Mouse (Mus musculus) ovary, postnatal 14 days (tissue): ENCODE data around the gene Dpm2.

Experiments used
- DNase-seq: peaks from one replicate; pipeline ENCODE4 v3.0.0; 2022; ENCODE audit warnings: low spot score

Dpm2 gene

DNA sequence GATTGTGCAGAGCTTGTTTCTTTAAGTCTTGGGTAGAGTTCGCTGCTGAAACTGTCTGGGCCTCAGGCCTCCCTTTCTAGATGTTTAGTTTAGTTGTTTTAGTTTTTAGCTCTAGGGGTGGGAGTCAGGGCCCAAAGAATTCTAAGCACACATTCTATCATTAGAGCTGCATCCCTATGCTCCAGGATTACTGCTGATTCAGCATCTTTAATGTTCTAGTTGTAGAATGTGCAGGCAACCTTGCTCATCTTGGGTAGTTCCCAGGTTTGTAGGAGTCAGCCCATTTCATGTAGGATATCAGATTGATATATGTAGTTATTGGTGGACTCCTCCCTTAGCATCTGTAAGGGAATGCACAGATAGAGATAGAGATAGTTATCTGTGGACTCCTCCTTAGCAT lies 46.5 kb downstream of the Dpm2 start:
- DNase-seq, result no peak

DNA sequence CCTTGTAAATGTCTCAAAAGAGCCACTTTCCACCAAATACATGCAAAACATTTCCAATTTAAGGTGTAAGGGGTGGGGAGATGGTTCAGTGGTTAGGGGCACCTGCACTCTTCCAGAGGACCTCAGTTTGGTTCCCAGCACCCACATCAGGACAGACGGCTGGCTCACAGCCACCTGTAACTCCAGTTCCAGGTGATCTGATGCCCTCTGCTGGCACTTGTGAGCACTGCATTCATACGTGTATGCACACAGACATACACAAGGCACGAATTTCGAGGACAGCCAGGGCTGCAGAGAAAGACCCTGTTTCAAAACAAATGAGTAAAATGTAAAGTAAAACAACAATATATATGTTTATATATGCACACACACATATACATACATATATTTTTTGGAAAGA lies 46.9 kb downstream of the Dpm2 start:
- no peak for DNase-seq

DNA sequence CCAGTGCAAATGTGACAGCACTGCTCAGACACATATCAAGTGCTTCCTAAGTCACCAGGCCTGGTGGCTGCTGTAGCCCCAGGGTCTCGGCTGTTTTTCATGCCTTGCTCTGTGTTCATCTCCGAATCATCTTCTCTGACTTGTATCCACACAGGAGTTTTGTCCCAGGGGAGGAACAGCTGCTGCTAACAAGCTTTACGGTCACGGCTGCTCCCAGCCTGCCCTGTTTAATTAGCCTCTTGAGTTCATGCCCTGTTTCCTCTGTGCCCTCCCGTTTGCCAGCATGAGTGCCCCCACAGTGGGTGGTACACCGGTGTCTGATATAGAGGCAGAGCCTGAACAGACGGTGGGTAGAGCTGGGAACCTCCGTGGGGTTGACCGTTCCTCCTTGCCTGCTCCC lies 47.4 kb downstream of the Dpm2 start:
- DNase-seq, result no peak

DNA sequence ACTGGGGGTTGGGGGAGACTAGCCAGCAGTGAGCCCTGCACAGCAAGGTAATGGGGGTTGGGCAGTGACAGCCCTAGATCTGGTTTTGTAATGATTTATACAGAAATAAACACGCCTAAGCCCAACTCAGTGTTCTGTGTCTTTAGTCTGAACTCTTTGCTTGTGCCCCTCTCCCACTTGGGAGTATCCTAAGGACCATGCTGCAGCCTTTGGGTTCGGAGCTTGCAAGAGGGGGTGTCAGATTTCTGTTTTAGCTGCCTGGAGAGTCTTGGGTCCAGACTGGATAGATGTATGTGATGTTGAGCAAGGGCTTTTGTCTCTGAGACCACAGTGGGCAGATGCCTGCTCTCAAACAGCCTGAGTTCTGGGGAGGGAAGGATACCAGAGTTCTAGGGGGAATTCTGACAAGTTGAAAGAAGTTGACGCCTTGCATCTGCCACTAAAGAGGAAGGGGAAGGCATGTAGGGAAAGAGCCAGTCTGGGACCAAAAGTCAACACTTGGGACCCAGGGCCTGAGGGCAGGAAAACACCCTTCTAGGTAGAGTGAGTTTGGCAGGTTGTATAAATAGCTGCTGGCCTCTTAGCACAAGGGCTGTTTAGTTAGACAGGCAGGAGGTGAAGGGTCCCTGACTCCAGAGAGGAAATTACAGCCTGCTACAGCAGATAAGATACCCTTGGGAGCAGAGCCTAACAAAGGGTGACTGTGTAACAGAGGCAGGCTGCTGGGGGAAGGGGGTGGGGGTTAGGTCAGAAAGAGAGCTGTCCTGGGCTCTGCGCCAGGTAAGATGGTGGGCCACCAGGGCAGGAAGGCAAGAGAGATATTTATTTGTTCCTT lies 50.2 kb downstream of the Dpm2 start:
- no peak for DNase-seq

DNA sequence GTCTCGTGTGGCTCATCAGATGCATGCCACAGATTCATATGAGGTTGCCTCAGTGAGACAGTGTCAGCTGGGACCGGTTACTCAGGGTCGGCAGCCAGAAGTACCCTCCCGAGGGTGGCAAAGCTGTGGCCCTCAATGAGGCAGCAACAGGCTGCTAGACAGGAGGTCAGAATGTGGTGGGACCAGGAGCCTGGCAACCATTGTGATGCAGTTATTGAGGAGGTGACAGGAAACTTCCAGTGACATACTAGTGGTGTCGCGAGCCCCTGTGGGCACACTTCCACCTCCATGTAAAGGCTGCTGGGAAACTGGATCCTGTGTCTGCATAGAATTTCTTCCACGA lies 50.8 kb downstream of the Dpm2 start, which contains the start of gene Ak1:
TSS of gene Ak1 (plus strand) at position 242 of the 343 bp plus-strand sequence.
- no peak for DNase-seq
